Mouse (Mus musculus): Measurements from ENCODE around the gene Tmem186. TPM values are rescaled to one million over a fixed set of nuclear protein-coding genes. Genes with fewer than 3 reads are reported as not detected.

Gene Tmem186
- polyA plus RNA-seq, 2 experiments, result 6.5 to 7.9 TPM

GRCm38 (mm10) chr16:8595411-8595810 lies 42.1 kb downstream of the Tmem186 start:
- no peak for TF ChIP-seq EP300 (IDR thresholded peaks at IDR 0.05; ENCODE audit: low read depth)
- TF ChIP-seq CTCF (IDR thresholded peaks at IDR 0.05; ENCODE audit: low read depth), result no peak
- H3K9ac ChIP-seq (replicated peaks), result no peak overlapping the region

DNA sequence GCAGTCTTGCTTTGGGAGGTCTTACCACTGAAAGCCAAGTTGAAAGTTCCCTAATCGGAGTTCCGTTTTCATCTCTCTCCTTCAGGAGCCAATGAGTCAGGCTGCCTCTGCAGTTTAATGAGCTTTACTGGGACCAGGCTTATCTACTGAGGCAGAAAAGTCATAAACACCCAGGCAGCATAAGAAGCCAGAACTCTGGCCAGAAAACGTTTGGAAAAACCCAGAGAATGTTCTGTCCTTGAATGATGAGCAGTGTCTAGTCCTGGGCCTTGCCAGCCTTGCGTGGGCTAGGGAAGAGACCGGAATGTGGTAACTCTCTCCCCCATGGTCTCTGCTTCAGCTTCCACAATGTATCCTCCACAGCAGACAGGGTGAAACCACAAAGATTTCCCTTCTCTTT lies 52.5 kb downstream of the Tmem186 start:
- ATAC-seq (ENCODE audit: insufficient read depth), result no peak

More at GRCm38 (mm10) chr16:8595411-8595810, 42.1 kb downstream of the Tmem186 start:
- no peak for DNase-seq (ENCODE audit: low read depth in 3 of 3, low spot score in 3 of 3)
- Histone ChIP-seq H3K36me3 (replicated peaks; ENCODE audit: control insufficient read depth, insufficient read depth, low read depth) (no peaks in the 10 kb centered on the region), H3K4me2 (ENCODE audit: low read depth) (no peak overlapping the region), H3K9me3 (ENCODE audit: control insufficient read depth, low read length) (no peaks in the 10 kb centered on the region), H3K27me3 (ENCODE audit: control insufficient read depth, insufficient read depth, low read length) (no peaks in the 10 kb centered on the region), H3K27ac (no peak overlapping the region), H3K4me3 (ENCODE audit: insufficient read depth in 1 of 2, low read depth in 2 of 2, low read length in 2 of 2) (no peak overlapping the region), H3K4me1 (replicated peaks; ENCODE audit: control insufficient read depth in 2 of 2, insufficient read depth in 2 of 2, low read length in 1 of 2) (no peaks in the 10 kb centered on the region)
- 51% methylated on average over 4 of the region's 4 CpGs for WGBS (ENCODE audit: insufficient replicate concordance)
- no peak for ATAC-seq (ENCODE audit: insufficient read depth)

DNA sequence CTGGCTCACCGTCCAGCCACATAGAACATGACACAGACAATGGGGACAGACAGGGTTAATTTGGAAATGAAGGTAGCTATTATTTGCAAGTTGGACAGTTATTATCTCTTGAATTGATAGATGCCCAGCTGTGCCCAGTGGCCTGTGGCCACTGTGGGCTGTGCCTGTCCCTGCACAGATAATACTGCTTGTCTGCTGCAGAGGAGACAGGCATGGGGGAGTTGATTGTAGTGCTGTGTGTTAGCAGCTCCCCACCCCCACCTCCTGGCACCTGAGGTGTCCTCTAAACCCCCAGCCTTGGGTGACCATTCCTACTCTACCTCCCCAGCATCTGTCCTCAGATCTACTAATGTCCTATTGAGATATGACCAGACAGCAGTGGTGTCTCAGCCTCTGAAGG lies 53.3 kb downstream of the Tmem186 start:
- ATAC-seq (ENCODE audit: insufficient read depth) (no peak), DNase-seq (ENCODE audit: low read depth in 3 of 3, low spot score in 3 of 3) (no peak)
- no peaks in the 10 kb centered on the region for H3K27me3 ChIP-seq (ENCODE audit: control insufficient read depth, insufficient read depth, low read length)
- H3K9ac ChIP-seq (replicated peaks), result no peak overlapping the region
- WGBS (ENCODE audit: insufficient replicate concordance), result 67% methylated on average over 1 of the region's 1 CpGs
- no peak overlapping the region for H3K27ac ChIP-seq
- no peak overlapping the region for H3K4me3 ChIP-seq (ENCODE audit: insufficient read depth in 1 of 2, low read depth in 2 of 2, low read length in 2 of 2)
- no peaks in the 10 kb centered on the region for H3K36me3 ChIP-seq (replicated peaks; ENCODE audit: control insufficient read depth, insufficient read depth, low read depth)
- no peaks in the 10 kb centered on the region; the same call in none of the 2 replicates for H3K9me3 ChIP-seq (ENCODE audit: control insufficient read depth, low read length)
- H3K4me2 ChIP-seq (ENCODE audit: low read depth), result no peak overlapping the region
- H3K4me1 ChIP-seq (replicated peaks; ENCODE audit: control insufficient read depth in 2 of 2, insufficient read depth in 2 of 2, low read length in 1 of 2), result no peaks in the 10 kb centered on the region
- TF ChIP-seq CTCF (IDR thresholded peaks at IDR 0.05; ENCODE audit: low read depth) (no peak), EP300 (IDR thresholded peaks at IDR 0.05; ENCODE audit: low read depth) (no peak)

More for the DNA sequence above, 52.5 kb downstream of the Tmem186 start:
- no peak overlapping the region for H3K4me3 ChIP-seq (ENCODE audit: insufficient read depth in 1 of 2, low read depth in 2 of 2, low read length in 2 of 2)
- TF ChIP-seq CTCF (IDR thresholded peaks at IDR 0.05; ENCODE audit: low read depth), result no peak
- TF ChIP-seq EP300 (IDR thresholded peaks at IDR 0.05; ENCODE audit: low read depth), result no peak
- H3K27ac ChIP-seq, result no peak overlapping the region
- WGBS (ENCODE audit: insufficient replicate concordance), result 52% methylated on average over 5 of the region's 5 CpGs
- H3K9ac ChIP-seq (replicated peaks), result no peak overlapping the region
- H3K9me3 ChIP-seq (ENCODE audit: control insufficient read depth, low read length), result no peaks in the 10 kb centered on the region; the same call in none of the 2 replicates
- H3K36me3 ChIP-seq (replicated peaks; ENCODE audit: control insufficient read depth, insufficient read depth, low read depth), result no peaks in the 10 kb centered on the region
- no peak for DNase-seq (ENCODE audit: low read depth in 3 of 3, low spot score in 3 of 3)
- H3K27me3 ChIP-seq (ENCODE audit: control insufficient read depth, insufficient read depth, low read length), result no peaks in the 10 kb centered on the region
- no peaks in the 10 kb centered on the region for H3K4me1 ChIP-seq (replicated peaks; ENCODE audit: control insufficient read depth in 2 of 2, insufficient read depth in 2 of 2, low read length in 1 of 2)
- H3K4me2 ChIP-seq (ENCODE audit: low read depth), result no peak overlapping the region

Small RNA genes within 50 kb of the gene (microRNA-seq; reads per million reads assigned to microRNA genes)
- gene Gm22137, result not detected

Other genes with a start within 250 kb of the Tmem186 start
- gene Tmem114, start 212.6 kb downstream of the Tmem186 start, polyA plus RNA-seq (2012; rRNA removed), result 0.02 TPM in 1 of 2 replicates, not detected in the other
- not detected in 2 replicates for gene Tmem114, start 212.6 kb downstream of the Tmem186 start, polyA plus RNA-seq (2014; fragmentation: Nextera tagmentation; extraction: Ambion mirVana)
- 6.0 and 9.0 TPM in 2 replicates for gene Mettl22, start 166.9 kb downstream of the Tmem186 start, polyA plus RNA-seq (2012; rRNA removed)
- 8.6 and 9.4 TPM in 2 replicates for gene Mettl22, start 166.9 kb downstream of the Tmem186 start, polyA plus RNA-seq (2014; fragmentation: Nextera tagmentation; extraction: Ambion mirVana)
- 11.9 and 12.8 TPM in 2 replicates for gene Abat, start 124.3 kb downstream of the Tmem186 start, polyA plus RNA-seq (2012; rRNA removed)
- gene Abat, start 124.3 kb downstream of the Tmem186 start, polyA plus RNA-seq (2014; fragmentation: Nextera tagmentation; extraction: Ambion mirVana), result 13.7 and 16.3 TPM in 2 replicates
- 22.1 and 23.0 TPM in 2 replicates for gene Pmm2, start within 50 bp of the Tmem186 start, polyA plus RNA-seq (2012; rRNA removed)
- gene Pmm2, start within 50 bp of the Tmem186 start, polyA plus RNA-seq (2014; fragmentation: Nextera tagmentation; extraction: Ambion mirVana), result 25.4 and 25.5 TPM in 2 replicates
- 31.2 and 38.7 TPM in 2 replicates for gene Carhsp1, start 34.4 kb upstream of the Tmem186 start, polyA plus RNA-seq (2012; rRNA removed)
- 30.8 and 31.3 TPM in 2 replicates for gene Carhsp1, start 34.4 kb upstream of the Tmem186 start, polyA plus RNA-seq (2014; fragmentation: Nextera tagmentation; extraction: Ambion mirVana)
- 0.07 TPM in 1 of 2 replicates, not detected in the other for gene Gm5767, start 43.1 kb upstream of the Tmem186 start, polyA plus RNA-seq (2012; rRNA removed)
- not detected in 2 replicates for gene Gm5767, start 43.1 kb upstream of the Tmem186 start, polyA plus RNA-seq (2014; fragmentation: Nextera tagmentation; extraction: Ambion mirVana)
- 37.6 and 57.5 TPM in 2 replicates for gene Usp7, start 154.6 kb upstream of the Tmem186 start, polyA plus RNA-seq (2012; rRNA removed)
- gene Usp7, start 154.6 kb upstream of the Tmem186 start, polyA plus RNA-seq (2014; fragmentation: Nextera tagmentation; extraction: Ambion mirVana), result 35.5 and 41.9 TPM in 2 replicates
- gene 1810013L24Rik, start 192.4 kb upstream of the Tmem186 start, polyA plus RNA-seq (2012; rRNA removed), result 10.3 and 15.1 TPM in 2 replicates
- gene 1810013L24Rik, start 192.4 kb upstream of the Tmem186 start, polyA plus RNA-seq (2014; fragmentation: Nextera tagmentation; extraction: Ambion mirVana), result 8.4 and 9.8 TPM in 2 replicates